Mouse (Mus musculus): ENCODE measurements at regions not wholly inside any gene's neighbourhood (a gene's known extent, or its start where the extent isn't known, plus 50 kb on each side); places are given as distances from the start of the nearest gene placed in this dataset.

- DNase-seq (ENCODE audit: low spot score) = no peak
These were observed 260.0 kb upstream of the Lyplal1 start for GRCm38 (mm10) chr1:186376906-186377623.

GRCm38 (mm10) chr1:186374009-186374649 lies 257.0 kb upstream of the Lyplal1 start:
- DNase-seq (ENCODE audit: low spot score) = no peak

- DNase-seq (ENCODE audit: low spot score) = no peak
These were observed 256.3 kb upstream of the Lyplal1 start for GRCm38 (mm10) chr1:186373386-186373785.

GRCm38 (mm10) chr1:186372770-186373353 lies 255.8 kb upstream of the Lyplal1 start:
- no peak for DNase-seq (ENCODE audit: low spot score)

- DNase-seq (ENCODE audit: low spot score) = no peak
These were observed 246.2 kb upstream of the Lyplal1 start for GRCm38 (mm10) chr1:186363356-186363755.

- DNase-seq (ENCODE audit: low spot score) = no peak
These were observed 241.0 kb upstream of the Lyplal1 start for GRCm38 (mm10) chr1:186358011-186358670.

GRCm38 (mm10) chr1:186354742-186355141 lies 237.6 kb upstream of the Lyplal1 start:
- DNase-seq (ENCODE audit: low spot score) = no peak

- DNase-seq (ENCODE audit: low spot score) = no peak
These were observed 237.0 kb upstream of the Lyplal1 start for GRCm38 (mm10) chr1:186354072-186354471.

- no peak for DNase-seq (ENCODE audit: low spot score)
These were observed 233.3 kb upstream of the Lyplal1 start for GRCm38 (mm10) chr1:186350381-186350780.

GRCm38 (mm10) chr1:186349966-186350365 lies 232.9 kb upstream of the Lyplal1 start:
- no peak for DNase-seq (ENCODE audit: low spot score)

- no peak for DNase-seq (ENCODE audit: low spot score)
These were observed 230.5 kb upstream of the Lyplal1 start for GRCm38 (mm10) chr1:186347413-186348147.

- DNase-seq (ENCODE audit: low spot score) = no peak
These were observed 228.3 kb upstream of the Lyplal1 start for GRCm38 (mm10) chr1:186345449-186345848.

GRCm38 (mm10) chr1:186342931-186343506 lies 225.9 kb upstream of the Lyplal1 start:
- no peak for DNase-seq (ENCODE audit: low spot score)

GRCm38 (mm10) chr1:186342391-186342790 lies 225.3 kb upstream of the Lyplal1 start:
- DNase-seq (ENCODE audit: low spot score) = no peak

- DNase-seq (ENCODE audit: low spot score) = peak; percentile 66
These were observed 224.8 kb upstream of the Lyplal1 start for GRCm38 (mm10) chr1:186341878-186342277.

GRCm38 (mm10) chr1:186340701-186341100 lies 223.6 kb upstream of the Lyplal1 start:
- no peak for DNase-seq (ENCODE audit: low spot score)

- DNase-seq (ENCODE audit: low spot score) = no peak
These were observed 200.2 kb upstream of the Lyplal1 start for GRCm38 (mm10) chr1:186317285-186317684.

GRCm38 (mm10) chr1:186314180-186314579 lies 197.1 kb upstream of the Lyplal1 start:
- no peak for DNase-seq (ENCODE audit: low spot score)

GRCm38 (mm10) chr1:186312698-186313097 lies 195.6 kb upstream of the Lyplal1 start:
- DNase-seq (ENCODE audit: low spot score) = no peak

- no peak for DNase-seq (ENCODE audit: low spot score)
These were observed 194.9 kb upstream of the Lyplal1 start for GRCm38 (mm10) chr1:186312008-186312407.

- no peak for DNase-seq (ENCODE audit: low spot score)
These were observed 190.5 kb upstream of the Lyplal1 start for GRCm38 (mm10) chr1:186307627-186308026.

- no peak for DNase-seq (ENCODE audit: low spot score)
These were observed 180.4 kb upstream of the Lyplal1 start for GRCm38 (mm10) chr1:186297464-186297863.

Measured in testis, postnatal 10 days (tissue).